Mouse (Mus musculus) liver, embryonic 14.5 days (tissue): ENCODE results near the gene Gm20379. TPM values are rescaled to one million over a fixed set of nuclear protein-coding genes. Genes with fewer than 3 reads are reported as not detected.

ENCODE experiments used
- ATAC-seq: fragments of 200-750 bp; cut with Nextera tagmentation; 2 replicates; pipeline ENCODE4 v1.8.0; 2017; ENCODE audit warnings: moderate number of reproducible peaks, mild to moderate bottlenecking, moderate library complexity; ENCODE audit not compliant: insufficient read depth
- DNase-seq, 3 experiments: peaks; one replicate each; pipeline ENCODE4 v3.0.0-alpha.2; 2012 to 2013; ENCODE audit warnings: low read depth in 3 of 3, low spot score in 3 of 3
- H3K27ac ChIP-seq: fragments of 300-500 bp; sonication (generic); 2 replicates; pipeline ENCODE4 v1.5.1; 2014; ENCODE audit warnings: moderate library complexity, mild to moderate bottlenecking, control low read depth, inconsistent platforms
- H3K27me3 ChIP-seq: fragments of 300-500 bp; sonication (generic); 2 replicates; pipeline ENCODE4 v1.6.1; 2014; ENCODE audit warnings: mild to moderate bottlenecking, low read length, moderate library complexity; ENCODE audit not compliant: control insufficient read depth, insufficient read depth
- H3K36me3 ChIP-seq: fragments of 300-500 bp; sonication (generic); replicated peaks from 2 replicates; pipeline ENCODE4 v1.6.1; 2014; ENCODE audit warnings: low read depth; ENCODE audit not compliant: control insufficient read depth, insufficient read depth
- H3K4me1 ChIP-seq, 2 experiments: fragments of 200-500 bp in 1 of 2; fragments of 300-500 bp in 1 of 2; sonication (generic) in 1 of 2; replicated peaks; 2 replicates each; pipeline ENCODE4 v1.6.1; 2012 to 2014; ENCODE audit warnings: antibody characterized with exemption in 1 of 2, inconsistent platforms in 1 of 2, low read length in 1 of 2; ENCODE audit not compliant: control insufficient read depth in 2 of 2, insufficient read depth in 2 of 2
- H3K4me2 ChIP-seq: fragments of 300-500 bp; sonication (generic); 2 replicates; pipeline ENCODE4 v1.6.1; 2014; ENCODE audit warnings: low read depth, mild to moderate bottlenecking, control low read depth, moderate library complexity
- H3K4me3 ChIP-seq, 2 experiments: fragments of 200-500 bp in 1 of 2; fragments of 300-500 bp in 1 of 2; sonication (generic) in 1 of 2; 2 replicates each; pipeline ENCODE4 v1.5.1; 2012 to 2014; ENCODE audit warnings: low read depth in 2 of 2, low read length in 2 of 2, mild to moderate bottlenecking in 2 of 2, control low read depth in 1 of 2, inconsistent platforms in 1 of 2, moderate library complexity in 1 of 2; ENCODE audit not compliant: insufficient read depth in 1 of 2
- H3K9ac ChIP-seq: fragments of 300-500 bp; sonication (generic); replicated peaks from 2 replicates; pipeline ENCODE4 v1.6.1; 2014; ENCODE audit warnings: mild to moderate bottlenecking, control low read depth, moderate library complexity
- H3K9me3 ChIP-seq: fragments of 300-500 bp; sonication (generic); 2 replicates; pipeline ENCODE4 v1.6.1; 2016; ENCODE audit warnings: low read length, mixed read lengths; ENCODE audit not compliant: control insufficient read depth
- CTCF ChIP-seq: IDR thresholded peaks from 2 replicates; pipeline ENCODE4 v1.5.1; 2016; ENCODE audit warnings: antibody characterized with exemption, low read depth, control low read depth
- EP300 ChIP-seq: IDR thresholded peaks from 2 replicates; pipeline ENCODE4 v1.6.1; 2016; ENCODE audit warnings: antibody characterized with exemption, low read depth
- WGBS: fragments of 180-500 bp; shearing (Covaris S2); extraction: QIAGEN DNeasy Blood & Tissue Kit; methylation state at CpG from one replicate; pipeline ENCODE4 v1.1.7; 2014; ENCODE audit not compliant: insufficient replicate concordance; 5-methylcytosine and 5-hydroxymethylcytosine counted together
- polyA plus RNA-seq, 2 experiments: library from polyadenylated mRNA; depleted of rRNA in 1 of 2; stranded (reverse) in 1 of 2; unstranded in 1 of 2; fragments of >200 nt; fragmentation: Nextera tagmentation in 1 of 2; extraction: Ambion mirVana in 1 of 2; gene quantifications; 2 replicates each; pipeline versions ENCODE4 v1.2.1 to v1.2.3; 2012 to 2014

Gm20379 gene
- polyA plus RNA-seq, 2 experiments, result 0.19 TPM; not detected in 1

GRCm38 (mm10) chr13:92304291-92304690, 1.5 kb upstream of the Gm20379 start:
- TF ChIP-seq CTCF (no peak), EP300 (no peak)
- no peak for ATAC-seq
- WGBS, result 84% methylated on average over 5 of the region's 5 CpGs

GRCm38 (mm10) chr13:92314613-92315012, 8.8 kb downstream of the Gm20379 start:
- Histone ChIP-seq H3K4me2 (no peak overlapping the region), H3K9me3 (no peaks in the 10 kb centered on the region), H3K27ac (no peak overlapping the region), H3K4me3 (no peak overlapping the region), H3K36me3 (peaks cover 2% of the 10 kb centered on the region; the same call in 1 of the 2 replicates), H3K4me1 (no peaks in the 10 kb centered on the region), H3K27me3 (no peaks in the 10 kb centered on the region), H3K9ac (no peak overlapping the region)
- DNase-seq (no peak), ATAC-seq (no peak)
- 72% methylated on average over 5 of the region's 5 CpGs for WGBS
- TF ChIP-seq CTCF, result no peak
- TF ChIP-seq EP300, result no peak

More at GRCm38 (mm10) chr13:92304291-92304690, 1.5 kb upstream of the Gm20379 start:
- Histone ChIP-seq H3K4me2 (no peak overlapping the region), H3K4me3 (no peak overlapping the region), H3K9ac (no peak overlapping the region), H3K27ac (no peak overlapping the region), H3K9me3 (no peaks in the 10 kb centered on the region), H3K36me3 (no peaks in the 10 kb centered on the region; the same call in 1 of the 2 replicates), H3K27me3 (no peaks in the 10 kb centered on the region), H3K4me1 (no peaks in the 10 kb centered on the region)
- DNase-seq, result no peak

GRCm38 (mm10) chr13:92320770-92321169, 15.0 kb downstream of the Gm20379 start:
- H3K9me3 ChIP-seq, result no peaks in the 10 kb centered on the region
- ATAC-seq, result no peak
- TF ChIP-seq EP300, result no peak
- TF ChIP-seq CTCF, result no peak
- H3K27ac ChIP-seq, result no peak overlapping the region
- H3K27me3 ChIP-seq, result no peaks in the 10 kb centered on the region
- H3K9ac ChIP-seq, result no peak overlapping the region
- no peak for DNase-seq
- no peak overlapping the region for H3K4me3 ChIP-seq
- H3K36me3 ChIP-seq, result no peaks in the 10 kb centered on the region; the same call in 1 of the 2 replicates
- 54% methylated on average over 5 of the region's 5 CpGs for WGBS
- H3K4me2 ChIP-seq, result no peak overlapping the region
- no peaks in the 10 kb centered on the region for H3K4me1 ChIP-seq

GRCm38 (mm10) chr13:92326030-92326429, 20.2 kb downstream of the Gm20379 start:
- H3K9ac ChIP-seq, result no peak overlapping the region
- H3K9me3 ChIP-seq, result no peaks in the 10 kb centered on the region
- H3K27me3 ChIP-seq, result no peaks in the 10 kb centered on the region
- TF ChIP-seq CTCF (no peak), EP300 (no peak)
- no peak overlapping the region for H3K27ac ChIP-seq
- no peak overlapping the region for H3K4me3 ChIP-seq
- ATAC-seq, result no peak
- H3K4me1 ChIP-seq, result peaks cover 0 to 5% of the 10 kb centered on the region in 2 experiments; a peak in 1 of 4 replicates
- H3K36me3 ChIP-seq, result no peaks in the 10 kb centered on the region
- 55% methylated on average over 5 of the region's 5 CpGs for WGBS
- no peak for DNase-seq
- H3K4me2 ChIP-seq, result no peak overlapping the region

- no peak overlapping the region for H3K4me3 ChIP-seq
- ATAC-seq (no peak), DNase-seq (no peak)
- H3K9me3 ChIP-seq, result no peaks in the 10 kb centered on the region
- no peak overlapping the region for H3K27ac ChIP-seq
- WGBS, result 53% methylated on average over 2 of the region's 2 CpGs
- TF ChIP-seq EP300, result no peak
- H3K27me3 ChIP-seq, result no peaks in the 10 kb centered on the region
- H3K4me2 ChIP-seq, result no peak overlapping the region
- H3K36me3 ChIP-seq, result no peaks in the 10 kb centered on the region
- H3K4me1 ChIP-seq, result peaks cover 0 to 5% of the 10 kb centered on the region in 2 experiments; a peak in 1 of 4 replicates
- H3K9ac ChIP-seq, result no peak overlapping the region
Measured at GRCm38 (mm10) chr13:92328000-92328399, 22.2 kb downstream of the Gm20379 start.
